Comparison of ENCODE assay signal across 10 mouse cellular contexts in the genomic region with DNA sequence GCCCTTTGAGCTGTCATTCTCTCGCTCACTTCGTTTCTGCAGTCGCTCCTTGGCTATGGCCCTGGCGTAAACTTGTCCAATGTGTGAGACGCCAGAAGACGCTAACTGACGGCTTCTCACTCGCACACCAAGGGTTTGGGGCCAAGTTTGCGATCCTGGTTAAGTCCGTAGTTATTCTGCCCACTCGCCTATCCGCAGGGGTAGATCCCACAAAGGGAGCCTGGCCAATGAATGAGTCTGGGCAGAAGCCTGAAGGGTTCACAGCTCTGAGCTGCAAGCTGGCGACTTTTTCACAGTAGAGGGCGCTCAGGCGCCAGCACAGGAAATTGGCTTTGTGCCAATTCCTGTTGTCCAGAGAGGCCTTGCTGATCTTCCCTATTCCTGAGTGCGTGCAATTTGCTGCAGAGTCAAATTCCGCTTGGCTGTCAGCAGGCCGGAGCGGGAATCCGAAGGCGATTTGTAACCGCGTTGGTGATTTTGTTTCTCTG. TPM values are rescaled to one million over a fixed set of nuclear protein-coding genes. Genes with fewer than 3 reads are reported as not detected.
A peak's percentile ranks its signal among the peaks of the same experiment; 100 is the strongest.
DNase-seq lines count a peak whose midpoint lies in the region; ATAC-seq lines count a peak whose summit lies in the region.
"Not testable (repeated sequence)": the region's sequence is repeated elsewhere in the genome, so short reads cannot be mapped to it uniquely, and the experiment has no call there.
"Had no signal": no experiment of that assay in that cellular context is flagged by ENCODE, and none has a peak within 500 bp of the region (broad histone marks: within the 10 kb centered on the region; RNA-seq: fewer than 3 reads in every experiment).

No protein-coding gene starts in this region.

- intact Hi-C loops in heart, postnatal 36 days (cut with DNase I) = not testable (repeated sequence)

- not testable (repeated sequence) for H3K27me3 ChIP-seq in forebrain, embryonic 16.5 days (replicated peaks; ENCODE audit: control insufficient read depth, insufficient read depth, low read length); kidney, embryonic 16.5 days (ENCODE audit: insufficient read depth, low read length); liver, embryonic 16.5 days (ENCODE audit: control insufficient read depth, insufficient read depth, low read depth, low read length); midbrain, embryonic 15.5 days (replicated peaks); splenic B cell, adult 2 months (ENCODE audit: control insufficient read depth, insufficient read depth, low read length, poor library complexity, severe bottlenecking)

- H3K27ac ChIP-seq in forebrain, embryonic 16.5 days (ENCODE audit: low read length); kidney, embryonic 16.5 days (ENCODE audit: low read length); liver, embryonic 16.5 days (ENCODE audit: low read length); midbrain, embryonic 15.5 days: not testable (repeated sequence)

- H3K4me2 ChIP-seq in forebrain, embryonic 16.5 days (ENCODE audit: low read length) = peak overlapping the region; percentile 36
- H3K4me2 ChIP-seq in kidney, embryonic 16.5 days (replicated peaks; ENCODE audit: low read depth, low read length) = peak overlapping the region; percentile 35; the same call in 1 of the 2 replicates
- peak overlapping the region; percentile 30; the same call in 1 of the 2 replicates for H3K4me2 ChIP-seq in liver, embryonic 16.5 days (ENCODE audit: low read depth, low read length)
- H3K4me2 ChIP-seq in midbrain, embryonic 15.5 days = peak overlapping the region; percentile 46

- DNase-seq in ZHBTc4 (ENCODE audit: low read depth, low spot score) = peak; percentile 45
- peak; percentile 33 to 54 for DNase-seq in cerebellum, postnatal 14 days
- DNase-seq in heart, postnatal 36 days = peak; percentile 9 to 34
- peak; percentile 10 for DNase-seq in splenic B cell, adult 2 months (ENCODE audit: low read depth, low spot score)

- WGBS in forebrain, embryonic 16.5 days = 9% methylated on average over 21 of the region's 23 CpGs
- WGBS in kidney, embryonic 16.5 days = 11% methylated on average over 22 of the region's 23 CpGs
- 9% methylated on average over 20 of the region's 23 CpGs for WGBS in liver, embryonic 16.5 days (ENCODE audit: insufficient replicate concordance)
- WGBS in midbrain, embryonic 15.5 days = 13% methylated on average over 23 of the region's 23 CpGs

- H3K9me3 ChIP-seq in forebrain, embryonic 16.5 days (ENCODE audit: control insufficient read depth, low read length); kidney, embryonic 16.5 days (ENCODE audit: low read length); liver, embryonic 16.5 days (replicated peaks; ENCODE audit: control insufficient read depth, low read length); midbrain, embryonic 15.5 days: not testable (repeated sequence)

- peak overlapping the region; percentile 19 for H3K4me3 ChIP-seq in forebrain, embryonic 16.5 days (replicated peaks; ENCODE audit: low read length)
- peak overlapping the region; percentile 22; the same call in 1 of the 2 replicates for H3K4me3 ChIP-seq in kidney, embryonic 16.5 days (ENCODE audit: low read length)
- H3K4me3 ChIP-seq in liver, embryonic 16.5 days (ENCODE audit: low read depth, low read length) = 0 out of 2 replicates have a peak overlapping the region, but pooled peaks have one; percentile 8
- peak overlapping the region; percentile 26 for H3K4me3 ChIP-seq in midbrain, embryonic 15.5 days

- not testable (repeated sequence) for H3K4me1 ChIP-seq in forebrain, embryonic 16.5 days (replicated peaks; ENCODE audit: control insufficient read depth, insufficient read depth, low read length); kidney, embryonic 16.5 days (ENCODE audit: insufficient read depth, low read length); liver, embryonic 16.5 days (ENCODE audit: control insufficient read depth, low read depth, low read length); midbrain, embryonic 15.5 days

- peak; percentile 76 for ATAC-seq in forebrain, embryonic 16.5 days
- peak; percentile 77; the same call in 1 of the 2 replicates for ATAC-seq in kidney, embryonic 16.5 days (ENCODE audit: low FRiP score, low TSS enrichment)
- ATAC-seq in liver, embryonic 16.5 days (ENCODE audit: low read depth) = peak; percentile 45
- ATAC-seq in midbrain, embryonic 15.5 days (replicated peaks) = peak; percentile 82

- H3K36me3 ChIP-seq in forebrain, embryonic 16.5 days (ENCODE audit: control insufficient read depth, insufficient read depth); kidney, embryonic 16.5 days (ENCODE audit: insufficient read depth, low read length); liver, embryonic 16.5 days (ENCODE audit: control insufficient read depth, insufficient read depth); midbrain, embryonic 15.5 days (replicated peaks); splenic B cell, adult 2 months (ENCODE audit: control insufficient read depth, insufficient read depth, low read length, poor library complexity, severe bottlenecking): not testable (repeated sequence)

- H3K9ac ChIP-seq in forebrain, embryonic 16.5 days (replicated peaks; ENCODE audit: low read depth, low read length); kidney, embryonic 16.5 days (replicated peaks; ENCODE audit: low read length); liver, embryonic 16.5 days (ENCODE audit: low read depth, low read length); midbrain, embryonic 15.5 days: not testable (repeated sequence)

RNA-seq across cellular contexts. Expression of a gene that starts 0.6 kb away (rescaled TPM):
- not detected in 2 replicates for polyA plus RNA-seq in forebrain, embryonic 16.5 days (2015; fragmentation: Nextera tagmentation; extraction: Ambion mirVana)
- total RNA-seq in heart, postnatal 36 days (2021) = not detected
- polyA plus RNA-seq in kidney, embryonic 16.5 days (2015; fragmentation: Nextera tagmentation; extraction: Ambion mirVana) = not detected in 2 replicates
- polyA plus RNA-seq in liver, embryonic 16.5 days (2015; fragmentation: Nextera tagmentation; extraction: Ambion mirVana) = not detected in 2 replicates
- polyA plus RNA-seq in midbrain, embryonic 15.5 days (2015; fragmentation: Nextera tagmentation; extraction: Ambion mirVana) = not detected in 2 replicates
- total RNA-seq: layer of hippocampus, postnatal 25 days; MEL had no signal

RNA-seq across cellular contexts. Expression of a gene that starts 6.4 kb away (rescaled TPM):
- not detected in 2 replicates for polyA plus RNA-seq in forebrain, embryonic 16.5 days (2015; fragmentation: Nextera tagmentation; extraction: Ambion mirVana)
- not detected for total RNA-seq in heart, postnatal 36 days (2021)
- not detected in 2 replicates for polyA plus RNA-seq in kidney, embryonic 16.5 days (2015; fragmentation: Nextera tagmentation; extraction: Ambion mirVana)
- polyA plus RNA-seq in liver, embryonic 16.5 days (2015; fragmentation: Nextera tagmentation; extraction: Ambion mirVana) = not detected in 2 replicates
- polyA plus RNA-seq in midbrain, embryonic 15.5 days (2015; fragmentation: Nextera tagmentation; extraction: Ambion mirVana) = not detected in 2 replicates
- total RNA-seq: layer of hippocampus, postnatal 25 days; MEL had no signal

RNA-seq across cellular contexts. Expression of a gene that starts 45.7 kb away (rescaled TPM):
- polyA plus RNA-seq in forebrain, embryonic 16.5 days (2015; fragmentation: Nextera tagmentation; extraction: Ambion mirVana) = 41.8 and 42.7 TPM in 2 replicates
- 10 to 100 TPM; 17.0 to 19.0 TPM for total RNA-seq in heart, postnatal 36 days (2021)
- 28.3 and 30.3 TPM in 2 replicates for polyA plus RNA-seq in kidney, embryonic 16.5 days (2015; fragmentation: Nextera tagmentation; extraction: Ambion mirVana)
- polyA plus RNA-seq in liver, embryonic 16.5 days (2015; fragmentation: Nextera tagmentation; extraction: Ambion mirVana) = 10.0 and 11.0 TPM in 2 replicates
- polyA plus RNA-seq in midbrain, embryonic 15.5 days (2015; fragmentation: Nextera tagmentation; extraction: Ambion mirVana) = 31.0 and 33.3 TPM in 2 replicates

RNA-seq across cellular contexts. Expression of a gene that starts 58.2 kb away (rescaled TPM):
- polyA plus RNA-seq in forebrain, embryonic 16.5 days (2015; fragmentation: Nextera tagmentation; extraction: Ambion mirVana) = not detected in 2 replicates
- not detected for total RNA-seq in heart, postnatal 36 days (2021)
- not detected in 2 replicates for polyA plus RNA-seq in kidney, embryonic 16.5 days (2015; fragmentation: Nextera tagmentation; extraction: Ambion mirVana)
- not detected in 2 replicates for polyA plus RNA-seq in liver, embryonic 16.5 days (2015; fragmentation: Nextera tagmentation; extraction: Ambion mirVana)
- not detected in 2 replicates for polyA plus RNA-seq in midbrain, embryonic 15.5 days (2015; fragmentation: Nextera tagmentation; extraction: Ambion mirVana)
- total RNA-seq: layer of hippocampus, postnatal 25 days; MEL had no signal
